Comparison of ENCODE assay signal across 36 mouse cellular contexts in the genomic region with DNA sequence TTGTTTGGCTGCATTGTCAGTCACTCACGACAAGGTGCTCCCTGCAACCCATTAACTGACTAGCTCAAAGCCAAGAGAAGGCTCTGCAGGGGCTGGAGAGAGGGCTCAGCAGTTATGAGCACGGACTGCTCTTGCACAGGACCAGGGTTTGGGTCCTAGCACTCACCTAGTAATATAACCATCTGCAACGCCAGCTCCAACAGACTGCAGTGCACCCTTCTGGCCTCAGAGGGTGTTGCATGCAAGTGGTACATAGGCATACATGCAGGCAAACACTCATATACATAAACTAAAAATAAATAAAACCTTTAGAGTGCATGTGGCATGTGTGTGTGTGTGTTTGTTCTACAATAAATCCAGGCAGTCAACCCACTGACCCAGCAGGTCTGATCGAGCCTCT. TPM values are rescaled to one million over a fixed set of nuclear protein-coding genes. Genes with fewer than 3 reads are reported as not detected.
DNase-seq lines count a peak whose midpoint lies in the region; ATAC-seq and TF ChIP-seq lines count a peak whose summit lies in the region.
"Had no signal": no experiment of that assay in that cellular context is flagged by ENCODE, and none has a peak within 500 bp of the region (broad histone marks: within the 10 kb centered on the region; RNA-seq: fewer than 3 reads in every experiment).

No protein-coding gene starts in this region.

- no peak overlapping the region for H3K4me3 ChIP-seq in kidney, adult 2 months (ENCODE audit: insufficient read depth, low read depth, low read length)
- no peak overlapping the region for H3K4me3 ChIP-seq in lung, adult 2 months (replicated peaks; ENCODE audit: extremely low read depth, low read depth, low read length)
- H3K4me3 ChIP-seq in lung, postnatal 0 days (ENCODE audit: low read depth, low read length), result no peak overlapping the region
- no peak overlapping the region for H3K4me3 ChIP-seq in ES-E14 (ENCODE audit: insufficient read depth in 1 of 2, low read depth in 1 of 2, low read length in 2 of 2, poor library complexity in 1 of 2, severe bottlenecking in 1 of 2)
- no peak overlapping the region for H3K4me3 ChIP-seq in stomach, postnatal 0 days (ENCODE audit: low read depth, low read length)
- H3K4me3 ChIP-seq: forebrain, embryonic 12.5 days; heart, embryonic 10.5 days; heart, embryonic 15.5 days; hindbrain, embryonic 12.5 days; limb, embryonic 12.5 days; liver, embryonic 15.5 days; midbrain, embryonic 15.5 days; neural tube, embryonic 15.5 days had no signal

- WGBS in kidney, adult 2 months, result 73% methylated on average over 4 of the region's 4 CpGs
- 73% methylated on average over 4 of the region's 4 CpGs for WGBS in lung, adult 2 months
- WGBS in lung, postnatal 0 days, result 75% methylated on average over 4 of the region's 4 CpGs
- 76% methylated on average over 4 of the region's 4 CpGs for WGBS in stomach, postnatal 0 days

- no peak overlapping the region for H3K27ac ChIP-seq in kidney, adult 2 months (ENCODE audit: insufficient read depth, low read depth, low read length)
- H3K27ac ChIP-seq in lung, postnatal 0 days (ENCODE audit: low read length), result no peak overlapping the region
- H3K27ac ChIP-seq in ES-E14 (ENCODE audit: insufficient read depth, low read depth, low read length, poor library complexity, severe bottlenecking), result no peak overlapping the region
- H3K27ac ChIP-seq in stomach, postnatal 0 days (replicated peaks), result no peak overlapping the region
- H3K27ac ChIP-seq: forebrain, embryonic 12.5 days; heart, embryonic 10.5 days; heart, embryonic 15.5 days; hindbrain, embryonic 12.5 days; limb, embryonic 12.5 days; liver, embryonic 15.5 days; midbrain, embryonic 15.5 days; neural tube, embryonic 15.5 days had no signal

- no peak overlapping the region for H3K4me2 ChIP-seq in lung, postnatal 0 days (replicated peaks; ENCODE audit: low read depth, low read length)
- no peak overlapping the region for H3K4me2 ChIP-seq in stomach, postnatal 0 days (replicated peaks; ENCODE audit: low read depth)
- H3K4me2 ChIP-seq: forebrain, embryonic 12.5 days; heart, embryonic 15.5 days; hindbrain, embryonic 12.5 days; limb, embryonic 12.5 days; liver, embryonic 15.5 days; midbrain, embryonic 15.5 days; neural tube, embryonic 15.5 days had no signal

- no peak for TF ChIP-seq EP300 in lung, postnatal 0 days (IDR thresholded peaks at IDR 0.05)
- no peak for TF ChIP-seq EP300 in stomach, postnatal 0 days (optimal IDR thresholded peaks at IDR 0.05)

- no peaks in the 10 kb centered on the region for H3K9me3 ChIP-seq in lung, postnatal 0 days (ENCODE audit: low read length)
- no peaks in the 10 kb centered on the region for H3K9me3 ChIP-seq in ES-E14 (ENCODE audit: control insufficient read depth, insufficient read depth, low read depth, low read length)
- H3K9me3 ChIP-seq in stomach, postnatal 0 days (ENCODE audit: control insufficient read depth, low read length), result no peaks in the 10 kb centered on the region
- H3K9me3 ChIP-seq: forebrain, embryonic 12.5 days; heart, embryonic 10.5 days; heart, embryonic 15.5 days; hindbrain, embryonic 12.5 days; limb, embryonic 12.5 days; liver, embryonic 15.5 days; midbrain, embryonic 15.5 days; neural tube, embryonic 15.5 days had no signal

- 0 out of 2 replicates have a peak, but pooled peaks have one; percentile 6 for TF ChIP-seq CTCF in kidney, adult 2 months (conservative IDR thresholded peaks at IDR 0.05; ENCODE audit: insufficient read depth, insufficient read length, low read depth, low read length)
- 0 out of 2 replicates have a peak, but pooled peaks have one; percentile 14 for TF ChIP-seq CTCF in lung, adult 2 months (IDR thresholded peaks at IDR 0.05; ENCODE audit: insufficient read depth, low read length)
- TF ChIP-seq CTCF in lung, postnatal 0 days (IDR thresholded peaks at IDR 0.05), result no peak
- peak; percentile 40; the same call in 1 of the 2 replicates for TF ChIP-seq CTCF in stomach, postnatal 0 days (IDR thresholded peaks at IDR 0.05; ENCODE audit: low read depth)

- no peak overlapping the region for H3K9ac ChIP-seq in lung, postnatal 0 days (replicated peaks; ENCODE audit: low read depth)
- no peak overlapping the region for H3K9ac ChIP-seq in ES-E14 (ENCODE audit: insufficient read depth, low read depth, low read length, poor library complexity, severe bottlenecking)
- no peak overlapping the region for H3K9ac ChIP-seq in stomach, postnatal 0 days (ENCODE audit: low read length)
- H3K9ac ChIP-seq: forebrain, embryonic 12.5 days; heart, embryonic 15.5 days; hindbrain, embryonic 12.5 days; limb, embryonic 12.5 days; liver, embryonic 15.5 days; midbrain, embryonic 15.5 days; neural tube, embryonic 15.5 days had no signal

- in situ Hi-C loops in ES-E14 (cut with MboI; ENCODE audit: low sequenced_read_pairs in 2 of 2, unreplicated experiment in 2 of 2), result loop anchor here in 1 of 2 experiments (25.0 kb wide), 1 partner anchor 218 kb away; the partner anchor contains the start of genes Odf3, Scgb1c1 and Urah

- no peak for ATAC-seq in lung, postnatal 0 days
- ATAC-seq in stomach, postnatal 0 days (ENCODE audit: low FRiP score, low TSS enrichment), result no peak
- ATAC-seq: activated CD4-positive, CD25-positive, alpha-beta regulatory T cell, adult 4 months; CD4-positive, CD25-positive, alpha-beta regulatory T cell, adult 4 months; midbrain, embryonic 15.5 days had no signal

- DNase-seq in kidney, adult 2 months, result no peak
- DNase-seq in kidney, postnatal 14 days, result no peak
- DNase-seq in lung, adult 2 months, result no peak
- no peak for DNase-seq in lung, postnatal 0 days (ENCODE audit: low spot score)
- DNase-seq in ES-E14 (ENCODE audit: low read depth, low spot score) (no peak), adipocyte (ENCODE audit: low spot score) (no peak)
- DNase-seq in stomach, postnatal 0 days (ENCODE audit: low spot score), result no peak
- DNase-seq: adrenal gland, adult 8-10 months; cerebellum, adult 2 months; cerebellum, postnatal 14 days; gastrocnemius, postnatal 25 days; heart, postnatal 36 days; kidney, adult 18-20 months; kidney, postnatal 4 days; lung, postnatal 10 days; retina, postnatal 1 day; right cerebral cortex, postnatal 14 days; thymus, postnatal 14 days had no signal

- TF ChIP-seq POLR2A in kidney, adult 2 months (IDR thresholded peaks at IDR 0.05; ENCODE audit: low read depth, low read length), result no peak
- no peak for TF ChIP-seq POLR2A in lung, adult 2 months (IDR thresholded peaks at IDR 0.05; ENCODE audit: borderline replicate concordance, extremely low read depth, low read depth, low read length)

- peaks cover 7% of the 10 kb centered on the region; the same call in 1 of the 2 replicates for H3K4me1 ChIP-seq in kidney, adult 2 months (ENCODE audit: control insufficient read depth, insufficient read depth, low read length)
- peaks cover 2% of the 10 kb centered on the region; the same call in 1 of the 2 replicates for H3K4me1 ChIP-seq in lung, adult 2 months (ENCODE audit: control insufficient read depth, insufficient read depth, low read length)
- H3K4me1 ChIP-seq in lung, postnatal 0 days (ENCODE audit: insufficient read depth, low read depth, low read length), result 0 out of 2 replicates have a peak, but pooled peaks cover under 1% of the 10 kb centered on the region
- H3K4me1 ChIP-seq in ES-E14 (ENCODE audit: control insufficient read depth in 2 of 2, insufficient read depth in 2 of 2, low read length in 2 of 2, poor library complexity in 1 of 2), result peaks cover 8 to 9% of the 10 kb centered on the region in 2 experiments
- 0 out of 2 replicates have a peak, but pooled peaks cover 4% of the 10 kb centered on the region for H3K4me1 ChIP-seq in stomach, postnatal 0 days (replicated peaks; ENCODE audit: control insufficient read depth, insufficient read depth)

- no peaks in the 10 kb centered on the region for H3K27me3 ChIP-seq in kidney, adult 2 months (replicated peaks; ENCODE audit: control insufficient read depth, insufficient read depth, low read length)
- peaks cover 6% of the 10 kb centered on the region; the same call in 1 of the 2 replicates for H3K27me3 ChIP-seq in lung, postnatal 0 days (replicated peaks; ENCODE audit: insufficient read depth, low read length)
- H3K27me3 ChIP-seq in stomach, postnatal 0 days (ENCODE audit: control insufficient read depth, insufficient read depth, low read length), result no peaks in the 10 kb centered on the region
- H3K27me3 ChIP-seq: forebrain, embryonic 12.5 days; hindbrain, embryonic 12.5 days; limb, embryonic 12.5 days; midbrain, embryonic 15.5 days; neural tube, embryonic 15.5 days had no signal

- no peaks in the 10 kb centered on the region for H3K36me3 ChIP-seq in kidney, adult 2 months (ENCODE audit: control insufficient read depth, insufficient read depth, low read length)
- no peaks in the 10 kb centered on the region for H3K36me3 ChIP-seq in lung, postnatal 0 days (ENCODE audit: insufficient read depth, low read length)
- no peaks in the 10 kb centered on the region for H3K36me3 ChIP-seq in ES-E14 (ENCODE audit: control insufficient read depth, insufficient read depth, low read length, poor library complexity, severe bottlenecking)
- no peaks in the 10 kb centered on the region for H3K36me3 ChIP-seq in stomach, postnatal 0 days (ENCODE audit: control insufficient read depth, insufficient read depth, low read length)
- H3K36me3 ChIP-seq: heart, embryonic 10.5 days; heart, embryonic 15.5 days; hindbrain, embryonic 12.5 days; limb, embryonic 12.5 days; liver, embryonic 15.5 days; midbrain, embryonic 15.5 days had no signal

RNA-seq across cellular contexts. Expression of gene B4galnt4, which starts 5.1 kb away (rescaled TPM):
- 0.16 and 0.44 TPM in 2 replicates for polyA plus RNA-seq in kidney, adult 2 months (2012; rRNA removed)
- polyA plus RNA-seq in lung, adult 2 months (2012; rRNA removed), result 0.33 and 0.36 TPM in 2 replicates
- polyA plus RNA-seq in lung, postnatal 0 days (2015; fragmentation: Nextera tagmentation; extraction: Ambion mirVana), result 0.13 and 0.20 TPM in 2 replicates
- total RNA-seq in ES-E14 (2012; rRNA removed), result 31.1 and 78.3 TPM in 2 replicates
- polyA plus RNA-seq in stomach, postnatal 0 days (2015; fragmentation: Nextera tagmentation; extraction: Ambion mirVana), result 1.2 and 1.5 TPM in 2 replicates
- total RNA-seq: gastrocnemius, postnatal 25 days; heart, postnatal 36 days had no signal

RNA-seq across cellular contexts. Expression of gene Pkp3, which starts 22.2 kb away (rescaled TPM):
- polyA plus RNA-seq in kidney, adult 2 months (2012; rRNA removed), result 17.0 and 19.8 TPM in 2 replicates
- polyA plus RNA-seq in lung, adult 2 months (2012; rRNA removed), result 23.8 and 47.7 TPM in 2 replicates
- 14.4 and 15.3 TPM in 2 replicates for polyA plus RNA-seq in lung, postnatal 0 days (2015; fragmentation: Nextera tagmentation; extraction: Ambion mirVana)
- total RNA-seq in ES-E14 (2012; rRNA removed), result 8.0 and 12.2 TPM in 2 replicates
- 97.9 and 105 TPM in 2 replicates for polyA plus RNA-seq in stomach, postnatal 0 days (2015; fragmentation: Nextera tagmentation; extraction: Ambion mirVana)
- total RNA-seq: heart, postnatal 36 days had no signal

RNA-seq across cellular contexts. Expression of gene Gm17387, which starts 26.9 kb away (rescaled TPM):
- polyA plus RNA-seq in kidney, adult 2 months (2012; rRNA removed), result not detected in 2 replicates
- not detected in 2 replicates for polyA plus RNA-seq in lung, adult 2 months (2012; rRNA removed)
- polyA plus RNA-seq in lung, postnatal 0 days (2015; fragmentation: Nextera tagmentation; extraction: Ambion mirVana), result not detected in 2 replicates
- not detected in 2 replicates for total RNA-seq in ES-E14 (2012; rRNA removed)
- not detected in 2 replicates for polyA plus RNA-seq in stomach, postnatal 0 days (2015; fragmentation: Nextera tagmentation; extraction: Ambion mirVana)
- total RNA-seq: adrenal gland, adult 8-10 months; adrenal gland, postnatal 4 days; gastrocnemius, postnatal 25 days; heart, postnatal 36 days; left cerebral cortex, adult 18-20 months; left cerebral cortex, postnatal 14 days had no signal
- polyA plus RNA-seq: activated CD4-positive, CD25-positive, alpha-beta regulatory T cell, adult 4 months; CD4-positive, CD25-positive, alpha-beta regulatory T cell, adult 4 months; cerebellum, adult 2 months; cortical plate, adult 2 months; embryonic facial prominence, embryonic 14.5 days; forebrain, embryonic 12.5 days; heart, embryonic 10.5 days; heart, embryonic 15.5 days; hindbrain, embryonic 12.5 days; kidney, embryonic 16.5 days; limb, embryonic 12.5 days; liver, embryonic 15.5 days; midbrain, embryonic 15.5 days; neural tube, embryonic 15.5 days; small intestine, adult 2 months; stomach, embryonic 14.5 days had no signal

RNA-seq across cellular contexts. Expression of gene Ifitm6, which starts 38.1 kb away (rescaled TPM):
- polyA plus RNA-seq in kidney, adult 2 months (2012; rRNA removed), result 1.6 and 2.3 TPM in 2 replicates
- polyA plus RNA-seq in lung, adult 2 months (2012; rRNA removed), result 10.6 and 24.3 TPM in 2 replicates
- polyA plus RNA-seq in lung, postnatal 0 days (2015; fragmentation: Nextera tagmentation; extraction: Ambion mirVana), result 7.4 and 7.7 TPM in 2 replicates
- total RNA-seq in ES-E14 (2012; rRNA removed), result 0.36 TPM in 1 of 2 replicates, not detected in the other
- polyA plus RNA-seq in stomach, postnatal 0 days (2015; fragmentation: Nextera tagmentation; extraction: Ambion mirVana), result 0.40 and 0.63 TPM in 2 replicates
- total RNA-seq: gastrocnemius, postnatal 25 days; left cerebral cortex, postnatal 14 days had no signal
- polyA plus RNA-seq: CD4-positive, CD25-positive, alpha-beta regulatory T cell, adult 4 months; forebrain, embryonic 12.5 days; heart, embryonic 10.5 days; hindbrain, embryonic 12.5 days; limb, embryonic 12.5 days; stomach, embryonic 14.5 days had no signal

RNA-seq across cellular contexts. Expression of gene Sigirr, which starts 44.6 kb away (rescaled TPM):
- 102 and 110 TPM in 2 replicates for polyA plus RNA-seq in kidney, adult 2 months (2012; rRNA removed)
- 40.5 and 40.6 TPM in 2 replicates for polyA plus RNA-seq in lung, adult 2 months (2012; rRNA removed)
- 27.1 and 30.5 TPM in 2 replicates for polyA plus RNA-seq in lung, postnatal 0 days (2015; fragmentation: Nextera tagmentation; extraction: Ambion mirVana)
- 18.2 and 56.2 TPM in 2 replicates for total RNA-seq in ES-E14 (2012; rRNA removed)
- 12.6 and 14.0 TPM in 2 replicates for polyA plus RNA-seq in stomach, postnatal 0 days (2015; fragmentation: Nextera tagmentation; extraction: Ambion mirVana)
